Mouse (Mus musculus): ENCODE results near the gene Pnmal2.
A peak's percentile ranks its signal among the peaks of the same experiment; 100 is the strongest.

Gene Pnmal2

DNA sequence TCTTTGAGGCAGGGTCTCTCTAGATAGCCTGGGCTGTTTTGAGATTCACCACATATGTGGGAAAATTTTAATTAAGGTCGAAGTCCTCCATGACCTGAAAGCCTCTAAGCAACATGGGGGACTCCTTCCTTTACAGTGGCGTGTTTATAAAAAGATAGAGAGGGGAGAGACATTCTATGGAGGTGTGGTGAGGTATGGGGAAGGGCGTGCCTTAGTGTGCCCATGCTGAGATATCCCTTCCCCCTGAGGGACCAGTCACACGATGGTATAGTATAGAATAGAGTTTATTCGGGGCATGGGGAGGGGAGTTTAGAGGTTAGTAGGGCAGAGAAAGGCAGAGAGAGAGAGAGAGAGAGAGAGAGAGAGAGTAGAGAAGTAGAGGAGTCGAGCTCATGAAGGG lies 33.7 kb downstream of the Pnmal2 start:
- no peak for DNase-seq (ENCODE audit: low read depth, low spot score)

DNA sequence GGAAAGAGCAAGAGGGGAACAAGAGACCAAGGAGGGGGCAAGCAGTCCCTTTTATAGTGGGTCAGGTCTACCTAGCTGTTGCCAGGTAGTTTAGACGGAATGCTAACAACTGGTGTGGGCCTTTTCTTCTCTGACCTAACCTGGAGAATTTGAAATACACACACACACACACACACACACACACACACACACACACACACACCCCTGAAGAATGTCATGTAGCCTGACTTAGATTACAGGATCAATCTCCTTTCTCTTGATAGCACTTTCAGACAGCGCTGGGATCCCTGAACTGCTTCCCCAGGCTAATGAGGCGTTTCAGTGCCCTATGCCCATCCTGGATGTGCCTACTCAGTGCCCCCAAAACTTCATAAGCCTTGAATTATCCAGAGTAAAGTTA lies 34.1 kb downstream of the Pnmal2 start:
- DNase-seq (ENCODE audit: low read depth, low spot score), result no peak

DNA sequence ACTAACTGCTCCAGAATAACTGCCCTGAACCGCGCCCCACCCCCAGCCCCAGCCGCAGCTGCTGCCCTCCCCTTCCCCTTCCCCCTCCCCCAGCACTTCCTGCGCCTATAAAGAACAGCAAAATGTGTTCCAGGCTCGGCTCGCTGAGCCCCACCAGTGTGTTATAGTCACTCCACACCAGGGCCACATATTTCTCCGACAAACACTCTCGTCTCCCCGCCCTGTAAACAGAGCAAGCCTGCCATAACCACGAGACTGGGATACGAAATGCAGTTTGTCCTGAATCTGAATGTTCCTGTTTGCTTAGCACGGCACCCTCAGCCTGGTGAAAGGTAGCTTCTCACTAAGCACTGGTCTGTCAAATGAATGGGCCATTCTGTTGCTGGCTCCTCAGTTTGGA lies 35.9 kb downstream of the Pnmal2 start:
- peak; percentile 47 for DNase-seq (ENCODE audit: low read depth, low spot score)

GRCm38 (mm10) chr7:16982859-16983568 lies 38.5 kb downstream of the Pnmal2 start, which contains the start of gene Gm42372:
TSS of gene Gm42372 (plus strand) at chr7:16983086.
- peak; percentile 78 for DNase-seq (ENCODE audit: low read depth, low spot score)

DNA sequence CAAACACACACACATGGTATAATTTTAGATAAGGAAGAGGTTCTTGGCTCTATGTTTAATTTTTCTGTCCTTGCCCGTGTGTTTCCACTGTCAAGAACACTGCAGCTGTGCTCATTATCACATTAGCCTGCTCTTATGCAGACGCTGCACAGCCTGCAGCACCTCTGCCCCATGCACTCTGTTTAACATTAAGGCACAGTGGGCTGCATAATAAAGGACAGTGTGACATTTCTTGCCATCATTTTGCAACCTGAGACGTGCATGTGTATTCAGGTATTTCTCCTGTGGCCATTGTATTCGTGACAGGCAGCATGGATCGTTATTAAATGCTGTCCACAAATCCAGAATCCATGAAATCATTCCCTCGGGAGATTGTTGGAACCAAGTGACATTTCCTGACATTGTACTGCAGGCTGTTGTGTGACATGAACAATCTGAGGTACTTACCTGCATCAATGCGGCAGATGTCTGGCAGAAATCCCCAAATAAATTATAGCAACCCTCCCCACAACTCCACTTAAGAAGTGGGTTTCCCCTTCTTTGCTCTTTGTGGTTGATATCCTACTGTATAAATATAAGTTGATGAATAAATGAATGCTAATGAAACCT lies 43.2 kb downstream of the Pnmal2 start:
- no peak for DNase-seq (ENCODE audit: low read depth, low spot score)

DNA sequence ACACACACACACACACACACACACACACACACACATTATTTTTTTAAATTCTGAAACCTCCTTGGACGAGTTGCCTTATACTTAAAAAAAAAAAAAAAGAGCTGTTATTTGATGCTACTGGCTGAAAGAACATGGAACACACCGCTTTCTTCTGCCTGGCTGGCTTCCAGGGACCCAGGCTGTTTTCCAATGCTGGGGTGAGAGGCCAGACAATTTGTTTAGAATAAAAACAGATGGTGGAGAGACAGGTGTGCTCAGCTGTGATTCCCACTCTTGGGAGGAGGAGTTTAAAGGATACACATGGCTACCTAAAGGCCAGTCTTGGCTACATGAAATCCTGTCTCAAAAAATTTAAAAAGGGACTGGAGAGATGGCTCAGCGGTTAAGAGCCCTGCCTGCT lies 43.9 kb downstream of the Pnmal2 start:
- no peak for DNase-seq (ENCODE audit: low read depth, low spot score)

GRCm38 (mm10) chr7:16990006-16990744 lies 45.7 kb downstream of the Pnmal2 start:
- DNase-seq (ENCODE audit: low read depth, low spot score), result peak; percentile 68

- DNase-seq (ENCODE audit: low read depth, low spot score), result peak; percentile 54
Observed at GRCm38 (mm10) chr7:16991681-16992450, 47.4 kb downstream of the Pnmal2 start.

DNA sequence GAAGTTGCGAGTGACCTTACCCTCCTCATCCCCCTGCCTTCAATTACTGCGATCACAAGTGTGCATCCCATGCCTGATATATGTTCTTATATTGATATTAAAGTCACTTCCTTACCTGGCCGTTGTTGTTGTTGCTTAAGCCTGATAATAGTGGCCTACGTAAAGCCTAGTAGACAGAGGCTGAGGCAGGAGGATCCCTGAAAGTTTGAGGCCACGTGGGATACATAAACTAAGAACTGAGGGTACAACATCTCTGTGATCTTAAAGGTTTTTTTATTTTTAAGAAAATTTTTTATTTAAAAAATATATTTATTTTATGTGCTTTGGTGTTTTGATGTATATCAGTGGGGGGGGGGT lies 47.9 kb downstream of the Pnmal2 start, which contains the start of gene Ccdc8:
Ccdc8 (plus strand) TSS at position 258 of the 357 bp plus-strand sequence.
- DNase-seq (ENCODE audit: low read depth, low spot score), result no peak

GRCm38 (mm10) chr7:16993651-16994399 lies 49.3 kb downstream of the Pnmal2 start:
- DNase-seq (ENCODE audit: low read depth, low spot score), result peak; percentile 80

DNA sequence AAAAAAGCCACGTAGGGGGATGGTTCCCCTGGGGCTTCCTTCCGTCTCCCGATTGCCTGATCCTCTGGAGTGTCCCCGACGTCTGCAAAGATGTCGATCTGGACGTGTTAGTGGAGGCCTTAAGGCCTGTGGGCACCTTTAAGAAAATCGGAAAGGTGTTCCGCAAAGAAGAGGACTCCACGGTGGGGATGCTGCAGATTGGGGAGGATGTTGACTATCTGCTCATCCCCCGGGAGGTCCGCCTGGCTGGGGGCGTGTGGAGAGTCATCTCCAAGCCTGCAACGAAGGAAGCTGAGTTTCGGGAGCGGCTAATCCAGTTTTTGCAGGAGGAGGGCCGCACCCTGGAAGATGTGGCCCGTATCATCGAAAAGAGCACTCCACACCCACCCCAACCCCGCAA lies 49.9 kb downstream of the Pnmal2 start:
- no peak for DNase-seq (ENCODE audit: low read depth, low spot score)

DNA sequence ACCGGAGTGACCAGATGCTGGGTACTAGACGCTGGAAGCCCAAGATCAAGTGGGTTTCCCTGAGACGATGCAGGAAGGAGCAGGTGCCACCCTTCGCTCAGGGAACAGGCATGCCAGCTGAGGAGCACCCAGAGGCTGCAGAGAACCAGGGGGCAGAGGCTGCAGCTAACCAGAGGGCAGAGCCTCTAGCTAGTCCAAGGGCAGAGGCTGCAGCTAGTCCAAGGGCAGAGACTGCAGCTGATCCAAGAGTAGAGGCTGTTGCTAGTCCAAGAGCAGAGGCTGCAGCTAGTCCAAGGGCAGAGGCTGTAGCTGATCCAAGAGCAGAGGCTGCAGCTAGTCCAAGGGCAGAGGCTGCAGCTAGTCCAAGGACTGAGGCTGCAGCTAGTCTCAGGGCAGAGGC lies 50.9 kb downstream of the Pnmal2 start:
- no peak for DNase-seq (ENCODE audit: low read depth, low spot score)

All from R1 (cell line).